Mouse (Mus musculus) adrenal gland, postnatal 4 days (tissue): Measurements from ENCODE around the gene Cd59b. TPM values are rescaled to one million over a fixed set of nuclear protein-coding genes. Genes with fewer than 3 reads are reported as not detected.
A peak's percentile ranks its signal among the peaks of the same experiment; 100 is the strongest.

Experiments
- DNase-seq, 2 experiments: peaks; one replicate each; pipeline ENCODE4 v3.0.0; 2021 to 2022; ENCODE audit warnings: low spot score in 2 of 2, mixed read lengths in 2 of 2
- long read RNA-seq, 2 experiments: library from polyadenylated mRNA; stranded (forward); transcript quantifications; one replicate each; pipeline ENCODE4 v2.0.0; 2021
- total RNA-seq, 2 experiments: library from RNA; stranded (reverse); gene quantifications; 2 replicates each; pipeline ENCODE4 v1.2.3; 2021

Gene Cd59b
- total RNA-seq = 1 to 10 TPM; 1.9 to 3.1 TPM
- long read RNA-seq, experiment 1, partial matches to known transcripts = 0 of 1 reads
- long read RNA-seq, experiment 1, other reads (novel, unspliced or antisense) = 0 of 1 reads
- long read RNA-seq, experiment 2, partial matches to known transcripts = 1 of 2 reads
- long read RNA-seq, experiment 2, other reads (novel, unspliced or antisense) = 0 of 2 reads

DNA sequence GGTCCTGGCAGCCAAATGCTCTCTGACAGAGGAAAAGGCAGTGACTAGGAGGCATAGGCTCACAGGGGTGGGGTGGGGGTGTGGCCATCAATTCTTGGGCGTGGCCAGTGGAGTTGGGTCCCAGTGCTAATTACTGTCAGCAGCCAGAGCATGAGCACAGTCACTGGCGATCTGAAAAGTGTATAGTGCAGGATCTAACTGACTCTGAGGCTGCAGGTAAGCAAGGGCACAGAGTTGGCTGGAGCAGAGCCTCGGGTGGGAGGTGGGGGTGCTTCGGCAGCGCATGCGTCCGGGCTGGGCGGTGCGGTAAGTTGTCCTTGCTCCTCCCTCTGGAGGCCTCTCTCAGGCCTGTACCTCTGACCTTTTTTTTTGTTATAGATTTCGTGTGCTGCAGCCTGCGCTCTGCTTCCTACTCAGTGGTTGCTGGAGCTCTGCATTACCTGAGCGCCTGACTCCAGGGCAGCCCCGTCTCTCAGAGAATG lies at the start of gene Cd59b:
TSS of gene Cd59b (plus strand) at position 146 of the 482 bp plus-strand sequence.
- DNase-seq = no peak

DNA sequence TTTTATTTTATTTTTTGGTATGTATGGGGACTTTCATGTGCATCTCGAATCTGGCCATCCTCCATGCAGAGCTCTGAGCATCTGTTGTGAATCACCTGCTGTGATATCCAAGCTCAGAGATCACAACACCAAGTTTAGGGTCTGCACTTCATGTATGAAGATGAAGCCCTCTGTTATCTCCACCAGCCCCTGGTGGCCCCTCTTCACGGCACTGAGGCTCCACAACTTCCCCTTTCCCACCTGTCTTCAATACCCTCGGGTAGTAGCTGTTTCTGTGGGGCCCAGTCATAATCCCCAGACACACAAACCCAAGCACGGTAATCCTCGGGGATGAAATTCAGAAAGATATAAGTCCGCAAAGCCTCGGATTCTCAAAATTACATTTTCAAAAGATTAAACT lies 46.6 kb upstream of the Cd59b start:
- no peak for DNase-seq

DNA sequence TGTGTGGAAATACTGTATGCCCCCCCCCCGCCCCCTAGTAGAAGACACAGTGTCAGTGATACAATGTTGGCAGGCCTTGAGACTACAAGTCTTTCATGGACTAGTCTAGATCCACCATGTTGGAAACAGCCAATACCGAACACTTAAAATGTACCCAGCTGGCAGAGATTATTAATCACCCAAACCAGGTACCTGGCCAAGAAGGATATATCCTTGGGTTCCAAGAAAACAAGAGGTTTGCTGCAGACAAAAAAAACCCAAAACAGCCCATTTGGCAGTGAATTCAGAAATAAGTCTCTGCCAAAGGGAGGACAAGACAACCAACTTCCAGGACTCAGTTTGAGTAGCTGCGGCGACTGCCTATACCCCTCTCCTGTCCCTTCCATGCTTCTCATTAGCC lies 45.0 kb upstream of the Cd59b start:
- no peak for DNase-seq

DNA sequence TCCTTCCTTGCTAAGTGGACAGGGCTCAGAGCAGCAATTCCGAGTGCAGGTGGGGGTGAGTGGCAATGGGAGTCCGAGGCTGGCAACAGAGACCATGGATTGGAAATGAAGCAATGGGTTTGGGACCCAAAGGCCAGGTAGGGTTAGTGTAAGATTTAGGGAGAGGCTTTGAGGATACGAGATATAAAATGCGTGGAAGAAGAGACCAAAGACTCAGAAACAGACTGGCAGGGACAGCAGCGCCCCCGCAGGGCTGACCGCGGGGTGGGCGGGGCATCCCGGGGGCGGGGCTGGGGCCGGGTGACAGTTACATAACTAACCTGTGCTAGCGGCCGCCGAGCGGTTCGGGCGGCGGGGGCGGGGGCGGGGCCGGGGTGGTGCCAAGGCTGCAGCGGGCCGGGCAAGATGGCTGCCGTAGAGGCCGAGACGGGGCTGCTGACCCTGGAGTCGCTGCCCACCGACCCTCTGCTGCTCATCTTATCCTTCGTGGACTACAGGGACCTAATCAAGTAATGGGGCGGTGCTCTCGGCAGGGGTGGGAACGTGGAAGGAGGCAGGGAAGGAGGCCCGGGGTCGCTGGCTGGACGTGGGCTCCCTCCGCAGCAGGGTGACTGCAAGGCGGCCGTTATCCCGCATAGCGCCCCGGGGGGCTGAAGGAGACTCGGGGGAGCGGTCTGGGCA lies 42.1 kb upstream of the Cd59b start, which contains the start of gene Fbxo3:
TSS of gene Fbxo3 (plus strand) at position 264 of the 681 bp plus-strand sequence.
- DNase-seq = peak; percentile 64 to 79

DNA sequence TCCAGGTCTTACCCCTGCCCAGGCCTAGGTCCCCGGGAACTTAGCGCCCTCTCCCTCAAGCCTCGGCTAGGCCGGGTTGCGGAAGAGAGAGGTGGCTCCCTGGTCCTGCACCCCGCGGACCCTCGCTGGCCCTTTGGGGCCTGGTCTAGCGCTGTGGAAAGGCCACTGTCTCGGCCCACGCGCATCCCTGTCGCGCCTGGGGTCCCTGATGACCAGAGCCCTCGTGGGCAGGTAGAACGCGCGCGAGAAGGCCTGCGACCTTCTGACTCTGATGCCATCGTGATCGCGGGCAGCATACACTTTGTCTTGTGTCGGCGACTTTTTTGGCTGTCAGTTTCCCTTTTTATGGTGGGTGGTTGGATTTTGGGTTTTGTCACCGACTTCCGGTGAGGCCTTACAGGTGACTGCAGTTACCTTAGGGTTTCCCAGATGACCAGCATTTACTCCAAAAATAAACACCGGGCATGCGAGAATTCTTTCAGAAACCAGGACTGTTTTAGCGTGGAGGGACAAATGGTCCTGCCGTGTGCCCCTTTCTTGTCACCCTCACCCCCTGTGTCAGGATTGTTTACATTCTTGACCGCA lies 41.4 kb upstream of the Cd59b start, which contains the start of gene 4931422A03Rik:
TSS of gene 4931422A03Rik (minus strand) at position 223 of the 585 bp plus-strand sequence.
- no peak for DNase-seq

DNA sequence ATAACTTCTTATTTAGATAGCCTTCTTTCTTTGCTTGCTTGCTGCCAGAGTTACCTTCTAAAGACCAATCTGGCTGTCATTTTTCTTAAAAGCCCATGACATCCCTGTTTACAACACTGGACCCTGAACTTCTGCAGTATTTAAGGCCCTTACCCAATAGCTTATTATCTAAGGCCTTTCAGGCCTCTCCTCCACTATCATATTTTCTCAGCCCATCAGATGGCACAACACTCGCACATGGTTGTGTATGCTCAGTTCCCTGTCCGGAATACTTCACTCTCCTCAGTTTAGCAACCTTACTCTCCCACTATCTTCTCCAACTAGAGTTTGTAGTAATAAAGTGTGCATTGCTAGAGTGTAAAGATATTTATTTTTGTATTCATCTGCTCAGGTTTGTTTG lies 40.6 kb upstream of the Cd59b start:
- DNase-seq = no peak

DNA sequence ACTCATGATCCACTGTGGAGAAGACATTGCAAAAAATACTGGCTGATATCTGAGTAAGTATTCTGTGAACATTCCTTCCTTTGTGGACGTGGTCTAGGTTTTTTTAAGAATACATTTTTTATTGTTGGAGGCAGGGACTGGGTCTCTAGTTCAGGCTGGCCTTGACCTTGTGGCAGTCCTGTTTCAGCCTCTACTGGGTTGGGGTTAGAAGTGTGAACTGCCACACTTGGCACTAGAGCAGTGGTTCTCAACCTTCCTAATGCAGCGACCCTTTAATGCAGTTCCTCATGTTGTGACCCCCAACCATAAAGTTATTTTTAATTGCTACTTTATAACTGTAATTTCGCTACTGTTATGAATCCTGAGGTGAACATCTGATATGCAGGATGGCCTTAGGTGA lies 39.3 kb upstream of the Cd59b start:
- DNase-seq = no peak

DNA sequence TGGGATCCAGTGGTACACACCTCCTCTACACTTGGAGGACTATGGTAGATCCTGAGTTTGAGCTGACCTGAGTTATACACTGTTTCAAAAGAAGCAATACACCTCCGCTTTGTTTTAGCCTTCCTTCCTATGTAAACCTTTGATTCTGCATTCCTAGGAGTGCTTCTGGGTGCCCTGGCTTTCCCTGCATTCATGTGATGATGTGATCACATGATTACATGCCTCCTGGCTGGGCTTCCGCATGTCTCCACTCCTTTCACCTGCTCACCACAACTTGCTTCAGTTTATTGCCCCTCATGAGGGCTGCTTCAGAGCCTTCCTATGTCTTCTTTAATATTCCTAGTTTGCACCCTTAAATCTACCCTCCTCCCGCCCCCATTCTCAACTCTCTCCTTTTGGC lies 37.6 kb upstream of the Cd59b start:
- DNase-seq = no peak

DNA sequence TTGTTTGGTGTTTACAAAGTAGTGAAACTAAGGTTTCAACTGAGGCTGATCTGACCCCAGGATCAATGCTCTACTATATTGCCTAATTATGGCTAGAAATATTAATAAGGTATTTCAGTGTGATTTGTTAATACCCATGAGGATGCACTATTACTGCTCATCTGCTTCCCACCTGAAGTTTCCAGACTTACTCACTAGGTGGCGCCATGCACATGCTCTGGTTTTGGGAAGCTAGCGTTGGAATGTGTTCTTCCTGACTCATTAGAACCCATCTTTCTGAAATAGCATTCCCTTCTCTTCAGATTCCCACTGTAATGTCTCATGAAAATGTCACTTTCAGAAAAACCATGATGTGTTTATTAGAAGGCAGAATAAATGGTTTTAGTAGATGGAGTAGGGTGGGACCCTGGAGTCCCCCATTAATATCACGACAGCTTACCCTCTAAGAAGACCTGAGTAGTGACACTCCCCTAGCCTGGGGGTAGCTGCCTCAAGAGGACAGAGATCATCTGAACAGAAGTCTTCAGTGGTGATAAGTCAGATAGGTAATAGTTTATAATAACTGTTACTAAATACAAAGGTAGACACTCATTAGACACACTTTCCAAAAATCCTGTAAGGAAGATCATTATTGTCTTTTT lies 34.7 kb upstream of the Cd59b start:
- peak in 1 of 2 experiments; percentile 32 for DNase-seq

DNA sequence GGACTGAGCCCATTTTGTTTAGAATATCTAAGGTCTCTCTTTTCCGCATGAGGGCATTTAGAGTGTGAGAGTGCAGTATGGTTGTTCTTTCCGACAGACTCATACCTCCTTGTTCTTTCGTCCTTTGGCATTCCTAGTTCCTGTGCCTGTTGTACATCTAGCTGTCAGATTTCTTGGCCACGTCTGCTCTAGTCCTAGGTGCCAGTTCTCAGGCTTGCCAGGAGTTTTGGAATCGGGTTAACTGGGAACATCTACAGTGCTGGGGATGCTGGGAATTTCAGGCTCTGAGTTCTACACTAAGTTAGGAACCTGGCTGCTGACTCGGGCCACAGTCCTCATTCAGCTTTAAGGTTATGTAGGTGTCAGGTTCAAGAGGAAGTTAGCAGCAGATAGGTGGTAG lies 34.1 kb upstream of the Cd59b start:
- no peak for DNase-seq

DNA sequence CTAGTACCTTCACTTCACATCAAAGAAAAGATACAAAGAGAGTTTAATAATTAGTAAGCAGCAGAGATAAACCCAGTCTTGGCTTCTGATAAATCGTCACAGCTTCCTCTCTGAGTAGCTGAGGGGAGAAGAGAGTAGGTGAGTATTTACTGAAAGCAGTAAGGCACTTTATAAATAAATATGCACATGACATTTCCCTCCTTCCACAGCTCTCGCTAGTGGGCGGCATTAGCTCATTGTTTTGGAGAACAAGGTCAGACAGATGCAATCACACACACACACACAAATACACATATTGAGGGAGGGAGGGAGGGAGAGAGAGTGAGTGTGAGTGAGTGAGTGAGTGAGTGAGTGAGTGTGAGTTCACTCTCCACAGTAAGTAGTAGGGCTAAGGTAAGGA lies 33.3 kb upstream of the Cd59b start:
- no peak for DNase-seq

DNA sequence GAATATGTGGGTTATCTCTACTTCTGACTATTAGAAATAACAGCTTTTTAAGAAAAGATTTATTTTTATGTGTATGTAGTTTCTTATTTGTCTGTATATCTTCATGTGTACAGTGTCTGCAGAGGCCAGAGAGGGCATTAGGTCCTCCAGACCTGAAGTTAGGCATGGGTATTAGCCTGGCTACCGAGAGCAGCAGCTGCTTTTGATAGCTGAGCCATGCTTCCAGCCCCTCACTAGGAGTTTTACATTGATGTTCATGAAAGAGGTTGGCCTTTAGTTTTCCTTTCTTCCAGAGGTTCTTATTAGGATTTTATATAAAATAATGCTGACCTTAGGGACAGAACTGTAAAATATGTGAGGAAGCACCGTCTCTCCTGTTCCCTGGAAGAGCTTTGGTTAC lies 31.4 kb upstream of the Cd59b start:
- DNase-seq = no peak

DNA sequence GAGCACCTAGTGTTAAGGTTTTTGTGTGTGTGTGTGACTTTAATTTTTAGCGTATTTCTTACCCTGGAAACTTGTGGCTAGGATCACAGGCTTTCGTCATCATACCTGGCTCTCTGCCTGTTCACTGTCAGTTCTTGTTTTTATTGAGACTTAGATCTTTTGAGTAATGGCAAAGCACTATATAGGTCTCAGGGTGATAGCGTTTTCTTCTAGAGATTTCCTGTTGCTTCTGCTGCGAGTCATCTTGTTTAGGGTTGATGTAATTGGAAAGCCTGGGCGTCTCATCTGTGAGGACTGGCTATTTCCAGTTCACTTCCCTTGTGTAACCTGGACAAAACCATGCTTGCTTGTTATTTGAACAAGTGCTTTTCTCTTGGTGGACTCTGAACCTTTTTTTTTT lies 28.0 kb upstream of the Cd59b start:
- no peak for DNase-seq

DNA sequence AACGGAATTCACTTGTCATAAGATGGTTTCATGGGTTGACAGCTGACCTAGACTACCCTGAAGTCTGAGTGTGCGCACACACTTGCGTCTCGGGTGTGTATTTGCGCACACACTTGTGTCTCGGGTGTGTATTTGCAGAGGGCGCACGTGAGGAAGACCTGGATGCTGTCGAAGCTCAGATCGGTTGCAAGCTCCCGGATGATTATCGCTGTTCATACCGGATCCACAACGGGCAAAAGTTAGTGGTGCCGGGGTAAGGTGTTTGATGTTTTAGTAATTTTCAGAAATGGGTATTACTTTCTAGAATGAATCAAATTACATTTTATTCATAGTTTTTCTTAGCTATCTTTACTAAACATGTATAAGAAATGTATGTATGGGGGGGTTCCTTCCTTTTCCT lies 26.9 kb upstream of the Cd59b start:
- DNase-seq = no peak

DNA sequence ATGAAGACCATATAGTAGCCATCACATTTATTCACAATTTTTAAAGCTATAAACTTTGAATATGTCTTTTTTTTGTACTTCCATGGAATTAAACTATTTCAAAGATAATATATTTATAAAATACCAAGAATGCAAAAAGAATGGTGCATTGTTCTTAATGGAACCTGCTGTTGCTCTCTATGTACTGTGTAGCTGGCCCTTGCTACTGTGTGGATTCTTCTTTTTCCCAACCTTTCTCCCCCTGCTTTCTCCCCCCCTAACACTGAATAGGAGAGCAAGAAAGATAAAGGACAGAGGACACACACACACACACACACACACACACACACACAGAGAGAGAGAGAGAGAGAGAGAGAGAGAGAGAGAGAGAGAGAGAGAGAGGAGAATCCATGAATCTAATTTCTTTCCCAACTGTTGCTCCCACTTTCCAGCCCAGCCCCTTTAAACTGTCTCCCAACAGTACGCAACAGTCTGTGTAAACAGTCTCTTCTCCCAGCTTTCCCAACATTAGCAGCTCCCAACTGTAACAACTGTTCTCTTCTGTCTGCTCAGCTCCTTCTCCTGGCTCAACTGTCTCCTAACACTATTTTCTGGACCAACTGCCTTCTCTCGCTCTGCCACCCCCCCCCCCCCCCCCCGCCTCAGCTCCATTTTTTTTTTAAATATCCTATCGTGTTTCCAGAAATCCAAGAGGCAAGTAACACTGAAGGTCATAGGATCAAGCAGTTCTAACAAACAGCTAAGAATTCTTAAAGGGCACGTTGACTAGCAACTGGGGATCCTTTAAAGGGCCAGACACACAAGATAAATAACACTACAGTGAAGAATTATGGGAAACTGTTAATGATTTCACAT lies 25.8 kb upstream of the Cd59b start:
- DNase-seq = no peak

DNA sequence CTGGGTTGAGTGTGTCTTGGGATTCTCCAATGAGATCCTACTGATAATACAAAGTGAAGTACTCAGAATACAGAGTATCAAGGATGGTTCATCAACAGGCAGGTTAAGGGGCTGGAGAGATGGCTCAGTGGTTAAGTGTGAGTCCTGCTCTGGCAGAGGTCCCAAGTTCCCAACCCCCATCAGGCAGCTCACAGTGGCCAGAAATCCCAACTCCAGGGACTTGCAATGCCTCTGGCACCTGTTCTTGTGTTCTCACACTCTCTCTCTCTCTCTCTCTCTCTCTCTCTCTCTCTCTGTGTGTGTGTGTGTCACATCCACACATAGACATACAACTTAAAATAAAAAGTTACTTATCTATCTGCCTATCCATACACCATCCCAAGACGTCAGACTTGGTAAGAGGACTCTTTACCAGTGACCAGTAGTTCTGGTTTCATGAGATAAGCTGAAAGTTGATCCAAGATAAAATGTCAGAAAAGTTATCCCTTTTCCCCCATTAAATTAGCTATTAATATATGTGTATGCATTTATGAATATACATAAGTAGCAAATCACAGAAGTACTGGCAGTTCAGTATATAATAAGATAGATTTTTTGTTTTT lies 25.1 kb upstream of the Cd59b start:
- DNase-seq = no peak

DNA sequence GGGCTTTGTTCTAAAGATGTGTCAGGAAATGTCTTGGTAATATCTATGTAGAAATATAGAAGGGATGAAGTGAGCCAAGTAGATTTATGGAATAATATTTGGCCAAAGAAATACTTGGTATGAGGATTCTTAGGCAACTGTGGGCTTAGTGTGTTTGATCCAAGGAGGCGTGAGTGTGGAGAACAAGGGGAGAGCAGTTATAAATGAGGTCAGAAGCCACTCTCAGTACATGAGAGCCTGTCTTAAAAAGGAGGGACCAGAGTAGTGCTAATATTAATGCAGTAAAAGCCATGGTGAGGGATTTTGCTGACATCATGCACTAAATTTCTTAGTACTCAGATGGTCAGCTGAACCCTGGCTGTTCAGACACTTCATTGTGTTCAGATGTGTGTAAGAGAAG lies 11.3 kb upstream of the Cd59b start:
- no peak for DNase-seq

DNA sequence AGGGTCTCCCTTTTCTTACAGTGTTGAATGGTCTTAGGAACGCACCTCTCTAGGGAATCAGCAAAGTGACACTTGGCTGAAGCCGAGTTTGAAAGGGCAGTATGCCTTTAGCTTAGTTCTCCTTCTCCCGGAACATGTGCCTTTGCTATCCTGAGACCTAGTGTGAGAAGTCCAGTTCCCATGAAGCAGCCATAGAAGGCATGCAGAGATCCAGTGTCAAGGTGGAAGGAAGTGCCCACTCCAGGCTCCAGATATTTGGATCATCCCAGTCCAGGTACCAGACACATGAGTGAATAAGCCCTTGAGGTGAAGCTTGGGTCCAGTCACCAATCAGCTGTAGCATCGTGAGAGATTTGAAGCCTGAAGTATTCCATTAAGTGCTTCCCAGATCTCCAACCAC lies 10.7 kb upstream of the Cd59b start:
- DNase-seq = no peak

DNA sequence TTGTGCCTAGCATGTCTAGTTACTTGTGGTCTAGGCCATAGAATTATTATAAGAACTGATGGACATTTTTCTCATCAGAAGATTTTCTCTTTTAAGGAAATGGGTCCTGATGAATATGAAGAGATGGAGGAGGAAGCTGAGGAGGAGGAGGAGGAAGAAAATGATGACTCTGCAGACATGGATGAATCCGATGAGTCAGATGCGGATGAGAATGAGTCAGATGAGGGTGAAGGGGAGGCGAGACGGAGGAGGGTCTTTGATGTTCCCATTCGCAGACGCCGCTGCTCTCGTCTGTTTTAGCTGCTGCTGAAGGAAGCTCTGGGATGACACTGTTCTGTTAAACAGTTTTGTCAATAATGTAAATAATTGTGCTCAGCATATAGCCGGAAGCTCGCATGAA lies 9.9 kb upstream of the Cd59b start:
- no peak for DNase-seq

DNA sequence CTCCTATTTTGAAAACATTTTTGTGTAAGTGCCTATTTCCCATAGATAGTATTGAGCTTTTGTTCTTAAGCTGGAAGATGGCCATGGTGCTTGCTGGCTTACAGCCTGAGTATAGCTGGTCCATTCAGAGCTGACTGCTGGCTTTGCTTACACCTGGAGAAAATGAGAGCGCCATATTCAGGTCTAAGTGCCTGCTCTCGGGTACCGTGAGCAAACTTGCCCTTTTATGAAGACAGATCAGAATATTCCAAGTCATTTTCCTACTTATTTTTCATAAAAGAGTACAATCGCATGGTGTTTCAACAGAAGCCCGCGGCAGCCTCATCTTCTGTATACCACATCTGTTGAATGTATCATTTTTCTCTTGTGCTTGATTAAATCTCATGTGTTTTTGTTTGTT lies 8.7 kb upstream of the Cd59b start:
- DNase-seq = no peak

DNA sequence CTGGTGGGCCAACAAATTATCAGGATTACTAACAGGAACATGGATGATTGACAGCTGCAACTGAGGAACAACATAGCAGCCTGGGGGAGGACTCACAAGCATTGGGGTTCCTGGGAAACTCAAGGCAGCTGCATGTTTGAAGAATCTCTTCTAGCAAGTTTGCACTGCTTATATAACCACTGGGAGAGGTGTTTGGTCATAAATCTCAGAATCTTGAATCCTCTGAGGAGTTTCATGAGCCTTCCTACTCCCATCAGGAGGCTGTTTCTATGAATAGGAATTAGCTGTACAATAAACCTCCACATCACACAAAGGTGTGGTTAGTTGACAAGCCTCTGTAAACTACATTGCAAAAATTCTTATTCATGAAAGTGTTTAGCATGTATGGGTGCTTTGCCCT lies 7.0 kb upstream of the Cd59b start:
- no peak for DNase-seq
